Mouse (Mus musculus): ENCODE results near the gene Hoxd9. TPM values are rescaled to one million over a fixed set of nuclear protein-coding genes. Genes with fewer than 3 reads are reported as not detected.
A peak's percentile ranks its signal among the peaks of the same experiment; 100 is the strongest.

Gene Hoxd9
- polyA plus RNA-seq, 2 experiments from 2014 or later = not detected

DNA sequence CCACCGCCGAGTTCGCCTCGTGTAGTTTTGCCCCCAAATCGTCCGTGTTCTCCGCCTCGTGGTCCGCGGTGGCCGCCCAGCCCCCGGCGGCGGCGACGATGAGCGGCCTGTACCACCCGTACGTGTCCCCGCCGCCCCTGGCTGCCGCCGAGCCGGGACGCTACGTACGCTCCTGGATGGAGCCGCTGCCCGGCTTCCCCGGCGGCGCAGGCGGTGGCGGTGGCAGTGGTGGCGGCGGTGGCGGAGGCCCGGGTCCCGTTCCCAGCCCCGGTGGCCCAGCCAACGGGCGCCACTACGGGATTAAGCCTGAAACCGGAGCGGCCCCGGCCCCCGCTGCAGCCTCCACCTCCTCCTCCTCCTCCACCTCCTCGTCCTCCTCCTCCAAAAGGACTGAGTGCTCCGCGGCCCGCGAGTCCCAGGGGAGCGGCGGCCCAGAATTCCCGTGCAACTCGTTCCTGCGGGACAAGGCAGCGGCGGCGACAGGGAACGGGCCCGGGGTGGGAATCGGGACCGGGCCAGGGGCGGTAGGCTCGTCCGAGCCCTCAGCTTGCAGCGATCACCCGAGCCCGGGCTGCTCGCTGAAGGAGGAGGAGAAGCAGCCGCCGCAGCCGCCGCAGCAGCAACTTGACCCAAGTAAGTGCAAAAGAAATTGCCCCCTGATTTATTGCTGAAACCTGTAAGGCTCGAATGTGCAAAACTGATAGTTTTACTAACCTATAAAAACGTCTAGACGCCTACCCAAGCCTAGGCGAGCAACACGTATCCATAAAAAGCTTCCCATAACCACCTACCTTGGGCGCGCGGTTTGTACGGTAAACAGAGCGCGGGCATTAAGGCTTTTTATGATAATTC lies 900 bp downstream of the Hoxd9 start:
- ATAC-seq = peak; percentile 10

DNA sequence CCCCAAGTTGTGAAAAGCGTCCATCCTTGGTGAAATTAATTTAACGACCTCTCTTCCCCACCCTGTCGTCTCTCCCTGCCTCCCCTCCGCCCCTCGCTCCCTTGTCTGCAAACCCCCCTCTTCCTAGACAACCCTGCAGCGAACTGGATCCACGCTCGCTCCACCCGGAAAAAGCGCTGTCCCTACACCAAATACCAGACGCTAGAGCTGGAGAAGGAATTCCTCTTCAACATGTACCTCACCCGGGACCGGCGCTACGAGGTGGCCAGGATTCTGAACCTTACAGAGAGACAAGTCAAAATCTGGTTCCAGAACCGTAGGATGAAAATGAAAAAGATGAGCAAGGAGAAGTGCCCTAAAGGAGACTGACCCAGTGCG lies 1.5 kb downstream of the Hoxd9 start:
- no peak for ATAC-seq

GRCm38 (mm10) chr2:74699664-74700545 lies 2.4 kb downstream of the Hoxd9 start:
- ATAC-seq = no peak

GRCm38 (mm10) chr2:74700546-74701112 lies 3.1 kb downstream of the Hoxd9 start:
- no peak for ATAC-seq

DNA sequence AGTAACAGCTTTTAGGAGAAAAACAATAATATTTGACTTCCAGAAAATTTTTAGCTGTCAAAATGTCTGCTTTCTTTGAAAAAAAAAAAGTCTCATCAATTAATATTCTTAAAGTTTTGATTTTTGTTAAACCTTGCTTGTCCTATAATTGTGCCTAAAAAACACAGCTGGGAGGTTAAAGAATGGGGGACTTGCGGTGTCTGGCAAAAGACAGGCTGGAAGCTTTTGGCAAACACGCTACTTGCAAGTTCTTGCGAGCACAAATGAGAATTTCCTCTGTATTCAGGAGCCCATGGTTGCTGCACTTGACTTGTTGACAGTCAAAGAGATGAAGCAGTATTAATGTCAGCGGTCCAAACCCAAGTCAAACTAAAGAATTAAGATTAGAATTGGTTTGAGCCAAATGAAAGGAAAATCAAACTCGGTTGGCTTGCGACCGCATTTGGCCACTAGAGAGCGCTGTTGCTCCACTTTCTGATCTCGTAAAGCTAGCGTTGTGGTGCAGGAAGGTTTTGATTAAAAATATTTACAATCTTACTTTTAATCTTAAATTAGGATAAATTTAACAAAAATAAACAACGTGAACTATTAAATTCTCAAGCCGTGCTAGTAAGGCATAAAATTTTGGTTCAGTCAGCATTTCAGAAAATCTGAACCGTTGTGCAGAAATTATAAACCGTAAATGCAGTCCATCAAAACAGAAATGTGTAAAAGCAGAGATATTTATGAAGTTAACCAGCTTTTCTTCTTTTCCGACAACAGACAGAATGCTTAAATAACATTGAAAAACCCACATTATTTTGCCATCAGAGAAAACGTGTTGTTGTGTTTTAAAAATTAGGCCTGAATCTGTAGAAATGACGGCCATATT lies 4.7 kb downstream of the Hoxd9 start:
- peak; percentile 47 for ATAC-seq

DNA sequence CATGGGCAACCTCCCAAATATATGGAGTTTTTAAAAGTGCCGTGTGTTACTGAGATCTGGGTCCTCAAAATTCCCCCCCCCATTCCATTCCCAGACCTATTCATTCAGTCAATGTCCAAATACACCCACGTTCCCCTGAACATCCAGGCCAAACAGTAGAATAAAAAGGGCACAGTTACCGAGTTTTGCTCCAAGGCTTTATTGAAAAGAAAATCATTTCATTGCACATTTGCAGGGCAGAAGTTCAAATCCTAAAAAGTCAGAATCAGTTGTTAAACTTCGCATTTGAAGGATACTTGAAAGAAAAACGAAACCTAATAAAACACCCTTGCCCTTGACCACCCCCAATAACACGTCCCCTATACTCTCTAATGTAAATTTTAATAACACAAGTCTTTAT lies 5.3 kb downstream of the Hoxd9 start:
- no peak for ATAC-seq

- ATAC-seq = no peak
Observed at GRCm38 (mm10) chr2:74703317-74703716, 5.8 kb downstream of the Hoxd9 start.

- no peak for ATAC-seq
Observed at GRCm38 (mm10) chr2:74703720-74704392, 6.3 kb downstream of the Hoxd9 start.

- ATAC-seq = no peak
Observed at GRCm38 (mm10) chr2:74704393-74704998, 7.0 kb downstream of the Hoxd9 start, which contains the start of gene Hoxd8. Hoxd8 (plus strand) TSS chr2:74704615.

- peak; percentile 12 for ATAC-seq
Observed at GRCm38 (mm10) chr2:74704999-74705466, 7.5 kb downstream of the Hoxd9 start.

- peak; percentile 34 for ATAC-seq
Observed at GRCm38 (mm10) chr2:74705467-74706089, 8.1 kb downstream of the Hoxd9 start.

GRCm38 (mm10) chr2:74706393-74706960 lies 8.9 kb downstream of the Hoxd9 start:
- ATAC-seq = no peak

GRCm38 (mm10) chr2:74707599-74707998 lies 10.1 kb downstream of the Hoxd9 start:
- no peak for ATAC-seq

DNA sequence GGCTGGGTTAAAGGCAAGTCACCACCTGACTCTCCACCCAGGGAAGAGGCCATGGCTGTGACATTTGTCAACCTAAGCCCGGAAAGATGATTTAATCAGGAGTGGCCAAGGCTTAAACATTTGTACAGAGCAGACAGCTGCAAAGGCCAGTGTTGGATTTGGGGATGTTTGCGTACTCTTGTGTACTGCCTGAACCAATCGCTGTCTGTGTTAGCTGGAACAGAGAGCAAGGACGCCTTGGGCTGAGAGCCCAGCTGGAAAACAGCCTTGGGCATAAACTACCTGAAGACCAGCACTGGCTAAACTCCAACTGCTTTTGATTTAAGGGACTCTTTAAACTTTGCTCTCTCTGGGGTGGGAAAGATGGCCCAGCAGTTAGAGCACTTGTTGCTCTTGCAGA lies 11.1 kb downstream of the Hoxd9 start:
- ATAC-seq = no peak

- ATAC-seq = no peak
Observed at GRCm38 (mm10) chr2:74709465-74710419, 12.2 kb downstream of the Hoxd9 start.

- no peak for ATAC-seq
Observed at GRCm38 (mm10) chr2:74710929-74711543, 13.5 kb downstream of the Hoxd9 start.

- no peak for ATAC-seq
Observed at GRCm38 (mm10) chr2:74711721-74712621, 14.4 kb downstream of the Hoxd9 start, which contains the start of the genes Hoxd3 and Hoxd4. Hoxd3 (plus strand) TSS chr2:74711927. Hoxd4 (plus strand) TSS chr2:74711929.

All from CD4-positive, CD25-positive, alpha-beta regulatory T cell, adult 4 months (primary cell).